Mouse (Mus musculus): Measurements from ENCODE around the gene Wdr59. TPM values are rescaled to one million over a fixed set of nuclear protein-coding genes. Genes with fewer than 3 reads are reported as not detected.

Gene Wdr59
- 6.8 and 7.0 TPM in 2 replicates for polyA plus RNA-seq (2015; fragmentation: Nextera tagmentation; extraction: Ambion mirVana)

GRCm38 (mm10) chr8:111521713-111522429 is at the start of gene Wdr59:
TSS of gene Wdr59 (minus strand) at chr8:111522092.
- WGBS: under 1% methylated on average over 34 of the region's 34 CpGs
- Histone ChIP-seq H3K9me3 (replicated peaks) (no peaks in the 10 kb centered on the region), H3K4me1 (peaks cover 10% of the 10 kb centered on the region), H3K27ac (replicated peaks) (peak within 1 kb of the TSS; percentile 68; the same call in 1 of the 2 replicates), H3K4me3 (replicated peaks) (peak within 1 kb of the TSS; percentile 74), H3K27me3 (no peaks in the 10 kb centered on the region), H3K9ac (peak within 1 kb of the TSS; percentile 33), H3K4me2 (replicated peaks) (peak within 1 kb of the TSS; percentile 65), H3K36me3 (no peaks in the 10 kb centered on the region)
- peak; percentile 100 for ATAC-seq (ENCODE audit: insufficient number of reproducible peaks, low FRiP score, low TSS enrichment, low read depth)

DNA sequence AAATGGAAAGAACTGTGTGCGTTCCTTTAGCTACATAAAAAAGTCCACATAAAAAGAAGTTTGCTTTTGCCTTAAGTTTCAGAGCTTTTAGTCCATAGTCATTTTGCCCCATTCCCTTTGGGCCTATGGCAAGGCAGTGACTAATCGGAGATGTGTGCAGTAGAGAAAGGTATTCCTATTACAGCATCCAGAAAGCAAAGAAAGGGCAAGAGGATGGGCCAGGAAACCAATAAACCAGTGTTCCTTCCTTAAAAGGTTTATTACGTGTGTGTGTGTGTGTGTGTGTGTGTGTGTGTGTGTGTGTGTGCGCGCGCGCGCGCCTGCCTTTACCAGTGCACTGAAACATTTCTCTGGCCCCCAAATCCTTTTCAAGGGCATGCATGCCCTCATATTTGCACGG is 49.8 kb upstream of the Wdr59 start:
- Histone ChIP-seq H3K9ac (no peak overlapping the region), H3K4me2 (replicated peaks) (no peak overlapping the region), H3K4me3 (replicated peaks) (no peak overlapping the region), H3K27me3 (no peaks in the 10 kb centered on the region), H3K36me3 (no peaks in the 10 kb centered on the region; the same call in 1 of the 2 replicates), H3K9me3 (replicated peaks) (no peaks in the 10 kb centered on the region), H3K4me1 (peaks cover 26% of the 10 kb centered on the region), H3K27ac (replicated peaks) (no peak overlapping the region)
- ATAC-seq (ENCODE audit: insufficient number of reproducible peaks, low FRiP score, low TSS enrichment, low read depth): no peak
- WGBS: 82% methylated on average over 10 of the region's 10 CpGs

DNA sequence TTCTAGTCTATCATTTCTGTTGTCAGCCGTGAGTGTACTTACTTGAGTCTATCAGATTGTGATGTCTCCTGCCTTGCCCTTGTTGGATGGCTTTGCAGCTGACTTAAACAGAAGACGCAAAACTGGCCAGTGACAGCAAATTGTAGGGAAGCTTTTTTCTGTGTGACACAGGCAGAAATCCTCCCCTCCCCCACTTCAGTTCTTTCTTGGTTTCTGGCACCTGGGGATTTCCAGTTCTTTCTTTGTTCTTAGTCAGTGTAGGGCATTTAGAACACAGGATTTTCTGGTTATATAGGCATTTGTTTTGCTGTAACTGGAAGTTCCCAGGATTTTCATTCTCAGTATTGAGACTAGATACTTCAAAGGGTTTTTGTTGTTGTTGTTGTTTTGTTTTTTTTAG is 48.5 kb upstream of the Wdr59 start:
- Histone ChIP-seq H3K9me3 (replicated peaks) (no peaks in the 10 kb centered on the region), H3K4me2 (replicated peaks) (no peak overlapping the region), H3K9ac (no peak overlapping the region), H3K4me1 (peaks cover 32% of the 10 kb centered on the region), H3K4me3 (replicated peaks) (no peak overlapping the region), H3K27ac (replicated peaks) (0 out of 2 replicates have a peak overlapping the region, but pooled peaks have one; percentile 17), H3K27me3 (no peaks in the 10 kb centered on the region), H3K36me3 (no peaks in the 10 kb centered on the region)
- 58% methylated on average over 2 of the region's 2 CpGs for WGBS
- no peak for ATAC-seq (ENCODE audit: insufficient number of reproducible peaks, low FRiP score, low TSS enrichment, low read depth)

- Histone ChIP-seq H3K9me3 (replicated peaks) (no peaks in the 10 kb centered on the region), H3K36me3 (no peaks in the 10 kb centered on the region), H3K27ac (replicated peaks) (no peak overlapping the region), H3K4me1 (peaks cover 36% of the 10 kb centered on the region), H3K4me3 (replicated peaks) (no peak overlapping the region), H3K27me3 (no peaks in the 10 kb centered on the region), H3K4me2 (replicated peaks) (no peak overlapping the region), H3K9ac (no peak overlapping the region)
- WGBS: 68% methylated on average over 4 of the region's 4 CpGs
- no peak for ATAC-seq (ENCODE audit: insufficient number of reproducible peaks, low FRiP score, low TSS enrichment, low read depth)
These were observed 48.0 kb upstream of the Wdr59 start for GRCm38 (mm10) chr8:111569926-111570325.

- WGBS: 61% methylated on average over 3 of the region's 3 CpGs
- Histone ChIP-seq H3K36me3 (no peaks in the 10 kb centered on the region), H3K27ac (replicated peaks) (no peak overlapping the region), H3K9ac (no peak overlapping the region), H3K4me2 (replicated peaks) (no peak overlapping the region), H3K4me1 (peaks cover 39% of the 10 kb centered on the region), H3K9me3 (replicated peaks) (no peaks in the 10 kb centered on the region), H3K4me3 (replicated peaks) (no peak overlapping the region), H3K27me3 (no peaks in the 10 kb centered on the region)
- ATAC-seq (ENCODE audit: insufficient number of reproducible peaks, low FRiP score, low TSS enrichment, low read depth): no peak
These were observed 46.1 kb upstream of the Wdr59 start for GRCm38 (mm10) chr8:111568029-111568428.

GRCm38 (mm10) chr8:111567571-111567970 is 45.7 kb upstream of the Wdr59 start:
- Histone ChIP-seq H3K27ac (replicated peaks) (no peak overlapping the region), H3K9me3 (replicated peaks) (no peaks in the 10 kb centered on the region), H3K9ac (no peak overlapping the region), H3K36me3 (no peaks in the 10 kb centered on the region), H3K27me3 (no peaks in the 10 kb centered on the region), H3K4me2 (replicated peaks) (no peak overlapping the region), H3K4me3 (replicated peaks) (no peak overlapping the region), H3K4me1 (peaks cover 39% of the 10 kb centered on the region)
- ATAC-seq (ENCODE audit: insufficient number of reproducible peaks, low FRiP score, low TSS enrichment, low read depth): no peak
- WGBS: 66% methylated on average over 3 of the region's 3 CpGs

GRCm38 (mm10) chr8:111566326-111566725 is 44.4 kb upstream of the Wdr59 start:
- no peak for ATAC-seq (ENCODE audit: insufficient number of reproducible peaks, low FRiP score, low TSS enrichment, low read depth)
- WGBS: 61% methylated on average over 9 of the region's 9 CpGs
- H3K4me2 ChIP-seq (replicated peaks): no peak overlapping the region

DNA sequence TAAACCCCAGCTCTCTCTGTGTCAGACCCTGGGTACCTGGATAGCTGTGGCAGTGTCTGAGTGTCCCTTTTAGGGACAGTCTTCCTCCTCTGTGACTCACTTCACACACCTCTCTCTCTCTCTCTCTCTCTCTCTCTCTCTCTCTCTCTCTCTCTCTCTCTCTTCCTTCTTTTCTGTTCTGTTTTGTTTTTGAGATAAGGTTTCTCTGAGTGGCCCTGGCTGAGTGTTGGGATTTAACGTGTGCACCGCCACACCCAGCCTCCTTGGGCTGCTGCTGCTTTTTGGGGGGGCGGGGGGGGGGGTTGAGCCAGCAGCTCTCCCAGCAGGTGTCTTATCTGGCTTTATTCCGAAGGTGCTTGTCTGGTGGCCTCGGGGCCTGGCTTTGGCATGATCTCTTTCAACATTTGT is 43.9 kb upstream of the Wdr59 start:
- no peak overlapping the region for H3K4me2 ChIP-seq (replicated peaks)
- H3K27ac ChIP-seq (replicated peaks): no peak overlapping the region
- 31% methylated on average over 5 of the region's 5 CpGs for WGBS
- peaks cover 32% of the 10 kb centered on the region for H3K4me1 ChIP-seq
- H3K4me3 ChIP-seq (replicated peaks): no peak overlapping the region
- 0 out of 2 replicates have a peak, but pooled peaks cover 3% of the 10 kb centered on the region for H3K36me3 ChIP-seq
- ATAC-seq (ENCODE audit: insufficient number of reproducible peaks, low FRiP score, low TSS enrichment, low read depth): no peak
- H3K9me3 ChIP-seq (replicated peaks): no peaks in the 10 kb centered on the region
- no peaks in the 10 kb centered on the region for H3K27me3 ChIP-seq
- H3K9ac ChIP-seq: no peak overlapping the region

More at GRCm38 (mm10) chr8:111566326-111566725, 44.4 kb upstream of the Wdr59 start:
- H3K36me3 ChIP-seq: 0 out of 2 replicates have a peak, but pooled peaks cover 3% of the 10 kb centered on the region
- H3K9ac ChIP-seq: no peak overlapping the region
- no peak overlapping the region for H3K27ac ChIP-seq (replicated peaks)
- H3K4me3 ChIP-seq (replicated peaks): no peak overlapping the region
- H3K9me3 ChIP-seq (replicated peaks): no peaks in the 10 kb centered on the region
- H3K27me3 ChIP-seq: no peaks in the 10 kb centered on the region
- peaks cover 32% of the 10 kb centered on the region for H3K4me1 ChIP-seq

GRCm38 (mm10) chr8:111564093-111564492 is 42.2 kb upstream of the Wdr59 start:
- Histone ChIP-seq H3K4me3 (replicated peaks) (no peak overlapping the region), H3K9me3 (replicated peaks) (no peaks in the 10 kb centered on the region), H3K27ac (replicated peaks) (no peak overlapping the region), H3K27me3 (no peaks in the 10 kb centered on the region), H3K36me3 (0 out of 2 replicates have a peak, but pooled peaks cover 3% of the 10 kb centered on the region), H3K9ac (no peak overlapping the region), H3K4me1 (peaks cover 27% of the 10 kb centered on the region), H3K4me2 (replicated peaks) (no peak overlapping the region)
- no peak for ATAC-seq (ENCODE audit: insufficient number of reproducible peaks, low FRiP score, low TSS enrichment, low read depth)
- 86% methylated on average over 2 of the region's 2 CpGs for whole genome bisulfite sequencing

DNA sequence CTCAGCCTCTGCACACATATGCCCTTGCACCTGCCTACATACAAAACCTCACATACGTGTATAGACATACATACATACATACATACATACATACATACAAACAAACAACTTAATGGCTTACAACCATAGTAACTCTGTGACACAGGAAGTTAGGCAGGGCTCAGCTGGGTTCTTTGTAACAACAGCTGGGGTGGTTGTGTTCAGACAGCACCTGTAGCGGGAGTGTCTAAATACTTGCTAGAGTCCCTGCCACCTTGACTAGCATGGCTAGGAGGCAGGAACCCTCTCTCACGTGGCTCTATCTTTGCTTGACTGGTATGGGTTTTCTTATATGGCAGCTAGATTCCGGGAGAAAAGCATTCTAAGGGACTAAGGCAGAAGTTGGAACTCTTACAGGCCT is 41.8 kb upstream of the Wdr59 start:
- no peak overlapping the region for H3K9ac ChIP-seq
- H3K27me3 ChIP-seq: no peaks in the 10 kb centered on the region
- H3K27ac ChIP-seq (replicated peaks): no peak overlapping the region
- no peaks in the 10 kb centered on the region for H3K9me3 ChIP-seq (replicated peaks)
- H3K4me1 ChIP-seq: peaks cover 27% of the 10 kb centered on the region
- H3K4me2 ChIP-seq (replicated peaks): no peak overlapping the region
- H3K36me3 ChIP-seq: 0 out of 2 replicates have a peak, but pooled peaks cover 3% of the 10 kb centered on the region
- no peak overlapping the region for H3K4me3 ChIP-seq (replicated peaks)
- no peak for ATAC-seq (ENCODE audit: insufficient number of reproducible peaks, low FRiP score, low TSS enrichment, low read depth)
- 89% methylated on average over 4 of the region's 4 CpGs for whole genome bisulfite sequencing

DNA sequence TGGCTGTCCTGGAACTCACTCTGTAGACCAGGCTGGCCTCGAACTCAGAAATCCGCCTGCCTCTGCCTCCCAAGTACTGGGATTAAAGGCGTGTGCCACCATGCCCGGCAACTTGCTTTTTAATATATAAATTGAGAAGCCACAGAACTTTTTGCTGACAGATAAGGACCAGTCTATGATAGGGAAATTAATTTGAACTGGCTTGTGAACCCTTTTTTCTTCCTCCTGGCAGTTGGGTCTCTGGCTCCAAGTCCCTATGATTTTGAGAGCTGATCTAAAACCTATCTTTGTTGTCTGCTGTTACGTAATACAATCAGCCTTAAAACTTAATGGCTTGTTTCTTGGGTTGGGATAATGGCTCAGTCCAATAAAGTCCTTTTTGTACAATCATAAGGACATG is 41.2 kb upstream of the Wdr59 start:
- no peaks in the 10 kb centered on the region for H3K27me3 ChIP-seq
- 93% methylated on average over 5 of the region's 5 CpGs for WGBS
- ATAC-seq (ENCODE audit: insufficient number of reproducible peaks, low FRiP score, low TSS enrichment, low read depth): no peak

More for the DNA sequence above, 41.2 kb upstream of the Wdr59 start:
- Histone ChIP-seq H3K4me1 (peaks cover 24% of the 10 kb centered on the region), H3K9me3 (replicated peaks) (no peaks in the 10 kb centered on the region), H3K4me2 (replicated peaks) (no peak overlapping the region), H3K27ac (replicated peaks) (no peak overlapping the region), H3K9ac (no peak overlapping the region), H3K4me3 (replicated peaks) (no peak overlapping the region), H3K36me3 (0 out of 2 replicates have a peak, but pooled peaks cover 3% of the 10 kb centered on the region)

All from embryonic facial prominence, embryonic 15.5 days (tissue).